Mouse (Mus musculus) midbrain, embryonic 10.5 days (tissue): ENCODE results near the gene Sp2. TPM values are rescaled to one million over a fixed set of nuclear protein-coding genes. Genes with fewer than 3 reads are reported as not detected.
A peak's percentile ranks its signal among the peaks of the same experiment; 100 is the strongest.

Source experiments
- DNase-seq: peaks from one replicate; pipeline ENCODE4 v3.0.0-alpha.2; 2017; ENCODE audit warnings: low spot score
- H3K27ac ChIP-seq: fragments of 300-500 bp; sonication (generic); replicated peaks from 2 replicates; pipeline ENCODE4 v1.5.1; 2016; ENCODE audit warnings: mild to moderate bottlenecking
- H3K27me3 ChIP-seq: fragments of 300-500 bp; sonication (generic); 2 replicates; pipeline ENCODE4 v1.6.1; 2016; ENCODE audit warnings: low read depth, mild to moderate bottlenecking; ENCODE audit not compliant: poor library complexity, severe bottlenecking
- H3K36me3 ChIP-seq: fragments of 300-500 bp; sonication (generic); 2 replicates; pipeline ENCODE4 v1.6.1; 2016; ENCODE audit warnings: mild to moderate bottlenecking, moderate library complexity
- H3K4me1 ChIP-seq: fragments of 300-500 bp; sonication (generic); 2 replicates; pipeline ENCODE4 v1.6.1; 2016
- H3K4me3 ChIP-seq: fragments of 300-500 bp; sonication (generic); 2 replicates; pipeline ENCODE4 v1.5.1; 2016; ENCODE audit warnings: mild to moderate bottlenecking, moderate library complexity
- H3K9me3 ChIP-seq: fragments of 300-500 bp; sonication (generic); replicated peaks from 2 replicates; pipeline ENCODE4 v1.6.1; 2016; ENCODE audit warnings: mild to moderate bottlenecking
- WGBS: fragments of 180-500 bp; shearing (Covaris S2); methylation state at CpG from one replicate; pipeline ENCODE4 v1.1.7; 2016; 5-methylcytosine and 5-hydroxymethylcytosine counted together
- polyA plus RNA-seq: library from polyadenylated mRNA; unstranded; fragments of >200 nt; fragmentation: Nextera tagmentation; extraction: Ambion mirVana; gene quantifications from 2 replicates; pipeline ENCODE4 v1.2.1, GENCODE M21; 2016

Gene Sp2
- polyA plus RNA-seq, 1 experiment from 2014 or later: 30.5 TPM

DNA sequence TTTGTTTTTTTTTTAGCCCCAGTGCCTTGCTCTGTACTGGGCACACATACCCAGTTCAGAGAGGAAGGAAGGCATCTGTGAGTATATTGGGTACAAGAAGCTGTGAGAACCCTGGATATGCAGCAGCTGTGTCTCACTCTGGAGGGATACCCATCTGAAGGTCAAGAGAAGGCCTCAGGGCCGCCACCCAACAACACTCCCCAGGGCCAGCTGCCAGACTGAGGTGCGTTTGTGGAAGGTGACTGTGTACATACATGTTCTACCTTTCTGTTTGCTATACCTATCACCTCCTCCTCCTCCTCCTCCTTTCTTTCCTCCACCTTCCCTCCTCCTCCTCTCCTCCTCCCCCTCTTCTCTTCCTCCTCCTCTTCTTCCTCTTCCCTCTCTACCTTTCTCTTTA is 54.7 kb downstream of the Sp2 start, which contains the start of gene Prr15l:
Gene Prr15l (plus strand): TSS at position 17 of the 400 bp plus-strand sequence.
- H3K27ac ChIP-seq: no peak within 1 kb of the TSS; the same call in 1 of the 2 replicates
- H3K4me3 ChIP-seq: no peak within 1 kb of the TSS

DNA sequence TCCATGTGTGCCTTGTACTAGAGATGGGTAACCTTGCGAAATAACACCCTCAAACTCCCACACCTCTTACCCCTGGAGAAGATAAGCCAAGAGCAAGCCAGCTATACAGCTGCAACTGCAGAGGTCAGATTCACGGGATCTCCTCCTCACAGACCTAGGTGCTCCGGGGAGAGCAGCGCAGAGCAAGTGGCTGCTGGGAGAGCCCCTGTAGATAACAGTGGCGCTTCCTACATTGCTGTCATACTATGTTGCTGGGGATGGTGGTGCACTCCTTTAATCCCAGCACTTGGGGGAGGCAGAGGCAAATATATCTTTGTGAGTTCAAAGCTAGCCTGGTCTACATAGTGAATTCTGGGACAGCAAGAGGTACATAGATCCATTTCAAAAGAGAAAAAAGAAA is 56.2 kb downstream of the Sp2 start:
- Histone ChIP-seq H3K27me3 (peaks cover 34% of the 10 kb centered on the region), H3K36me3 (no peaks in the 10 kb centered on the region), H3K4me3 (no peak overlapping the region), H3K27ac (no peak overlapping the region), H3K4me1 (peaks cover 16% of the 10 kb centered on the region), H3K9me3 (no peaks in the 10 kb centered on the region)
- DNase-seq: no peak
- WGBS: 82% methylated on average over 5 of the region's 5 CpGs

More for the DNA sequence above, 54.7 kb downstream of the Sp2 start, which contains the start of gene Prr15l:
- 68% methylated on average over 2 of the region's 2 CpGs for WGBS
- no peaks in the 10 kb centered on the region for H3K9me3 ChIP-seq
- DNase-seq: no peak
- H3K36me3 ChIP-seq: no peaks in the 10 kb centered on the region
- peaks cover 34% of the 10 kb centered on the region for H3K27me3 ChIP-seq
- peaks cover 20% of the 10 kb centered on the region for H3K4me1 ChIP-seq

DNA sequence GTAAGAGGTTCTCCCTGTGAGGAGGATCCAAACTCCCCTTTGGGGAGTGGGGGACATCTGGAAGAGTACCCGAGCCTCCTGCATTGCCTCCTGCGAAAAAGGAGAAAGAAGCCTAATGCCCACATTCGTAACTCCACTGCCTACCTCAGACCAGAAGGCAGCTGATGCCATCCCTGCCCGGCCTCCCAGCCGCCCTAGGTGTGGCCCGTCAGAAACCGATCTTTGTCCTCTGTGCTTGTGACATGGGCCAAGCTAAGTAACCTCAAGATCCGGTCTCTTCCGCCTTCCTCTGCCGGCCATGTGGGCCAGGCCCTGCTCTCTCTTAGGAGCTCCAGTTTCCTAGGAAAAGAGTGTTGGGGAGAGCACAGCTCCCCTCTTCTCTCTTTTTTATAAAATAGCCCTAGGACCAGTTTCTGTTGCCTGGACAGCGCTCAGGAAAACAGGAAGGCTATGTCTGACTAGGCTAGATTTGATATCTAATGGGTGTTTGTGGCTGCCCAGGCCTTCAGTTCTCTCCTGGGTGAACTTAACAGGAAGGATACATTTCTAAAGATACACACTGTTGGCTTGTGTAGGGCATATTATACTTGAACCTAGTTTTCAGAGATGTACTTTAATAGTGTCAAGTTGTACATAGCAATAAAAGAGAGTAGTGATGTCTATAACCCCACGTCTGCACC is 57.1 kb downstream of the Sp2 start:
- no peaks in the 10 kb centered on the region for H3K36me3 ChIP-seq
- no peak overlapping the region for H3K4me3 ChIP-seq
- 86% methylated on average over 12 of the region's 12 CpGs for WGBS
- no peaks in the 10 kb centered on the region for H3K9me3 ChIP-seq
- H3K27ac ChIP-seq: no peak overlapping the region
- DNase-seq: no peak
- H3K4me1 ChIP-seq: peaks cover 16% of the 10 kb centered on the region
- peaks cover 36% of the 10 kb centered on the region for H3K27me3 ChIP-seq

DNA sequence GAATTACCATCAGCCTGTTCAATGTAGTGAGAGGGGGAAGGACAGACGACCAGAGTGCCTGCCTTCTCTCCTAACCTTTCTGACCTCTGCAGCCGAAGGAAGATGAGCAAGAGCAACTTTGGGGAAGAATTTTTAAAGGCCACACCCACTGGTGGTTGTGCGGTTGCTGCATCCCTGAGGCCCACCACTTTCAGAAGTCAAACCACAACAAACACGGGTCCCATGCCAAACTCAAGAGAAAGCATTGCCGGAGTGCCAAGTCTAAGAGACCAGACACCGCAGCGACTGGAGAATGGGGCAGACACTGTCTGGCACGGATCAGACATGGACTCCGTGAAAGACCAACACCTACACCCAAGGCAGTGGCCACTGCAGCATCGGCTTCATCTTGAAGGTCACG is 57.9 kb downstream of the Sp2 start:
- Histone ChIP-seq H3K9me3 (no peaks in the 10 kb centered on the region), H3K27me3 (peaks cover 30% of the 10 kb centered on the region), H3K36me3 (no peaks in the 10 kb centered on the region), H3K4me3 (no peak overlapping the region), H3K4me1 (peaks cover 15% of the 10 kb centered on the region), H3K27ac (no peak overlapping the region)
- WGBS: 86% methylated on average over 11 of the region's 11 CpGs
- DNase-seq: no peak

DNA sequence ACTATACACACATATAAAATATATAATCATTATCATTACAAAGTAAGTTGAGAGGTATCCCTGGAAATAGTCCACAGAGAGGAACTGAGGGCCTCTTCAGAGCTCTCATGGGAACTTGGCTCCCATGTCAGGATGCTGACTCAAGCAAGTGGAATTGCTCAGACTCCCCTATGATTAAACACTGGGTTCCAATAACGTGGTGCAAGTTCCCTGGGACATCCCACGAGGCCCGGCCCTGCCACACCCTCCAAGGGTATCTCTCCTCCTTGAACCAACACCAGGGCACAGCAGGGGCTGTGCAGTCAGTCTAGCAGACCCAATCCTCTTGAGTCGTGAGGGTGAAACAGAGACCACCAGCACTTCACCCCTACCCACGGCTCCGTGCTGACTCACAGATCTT is 63.8 kb downstream of the Sp2 start:
- no peak for DNase-seq
- peaks cover 19% of the 10 kb centered on the region for H3K4me1 ChIP-seq
- no peaks in the 10 kb centered on the region for H3K9me3 ChIP-seq
- H3K27ac ChIP-seq: no peak overlapping the region
- WGBS: 59% methylated on average over 6 of the region's 6 CpGs
- no peak overlapping the region for H3K4me3 ChIP-seq
- H3K36me3 ChIP-seq: 0 out of 2 replicates have a peak, but pooled peaks cover under 1% of the 10 kb centered on the region
- peaks cover 9% of the 10 kb centered on the region for H3K27me3 ChIP-seq

DNA sequence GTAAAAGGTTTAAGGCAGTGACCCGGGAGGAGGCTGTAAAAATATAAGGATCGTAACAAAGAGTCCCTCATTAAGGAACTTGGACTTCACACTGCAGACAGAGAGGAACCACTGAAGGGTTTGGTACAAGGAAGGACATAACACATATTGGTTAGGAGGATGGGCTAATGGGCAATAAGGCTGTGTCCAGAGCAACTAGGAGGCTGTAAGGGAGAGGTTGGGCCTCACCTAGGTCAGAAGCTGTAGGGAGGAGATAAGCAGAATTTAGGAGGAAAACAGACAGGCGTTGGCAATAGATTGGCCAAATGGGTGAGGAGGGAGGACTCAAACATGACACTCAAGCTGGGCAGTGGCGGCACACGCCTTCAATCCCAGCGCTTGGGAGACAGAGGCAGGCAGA is 65.3 kb downstream of the Sp2 start:
- H3K9me3 ChIP-seq: no peaks in the 10 kb centered on the region
- peak overlapping the region; percentile 38; the same call in 1 of the 2 replicates for H3K27ac ChIP-seq
- peaks cover 9% of the 10 kb centered on the region for H3K27me3 ChIP-seq
- no peak overlapping the region for H3K4me3 ChIP-seq
- 83% methylated on average over 6 of the region's 6 CpGs for WGBS
- peaks cover 16% of the 10 kb centered on the region for H3K36me3 ChIP-seq
- no peak for DNase-seq
- H3K4me1 ChIP-seq: peaks cover 23% of the 10 kb centered on the region

DNA sequence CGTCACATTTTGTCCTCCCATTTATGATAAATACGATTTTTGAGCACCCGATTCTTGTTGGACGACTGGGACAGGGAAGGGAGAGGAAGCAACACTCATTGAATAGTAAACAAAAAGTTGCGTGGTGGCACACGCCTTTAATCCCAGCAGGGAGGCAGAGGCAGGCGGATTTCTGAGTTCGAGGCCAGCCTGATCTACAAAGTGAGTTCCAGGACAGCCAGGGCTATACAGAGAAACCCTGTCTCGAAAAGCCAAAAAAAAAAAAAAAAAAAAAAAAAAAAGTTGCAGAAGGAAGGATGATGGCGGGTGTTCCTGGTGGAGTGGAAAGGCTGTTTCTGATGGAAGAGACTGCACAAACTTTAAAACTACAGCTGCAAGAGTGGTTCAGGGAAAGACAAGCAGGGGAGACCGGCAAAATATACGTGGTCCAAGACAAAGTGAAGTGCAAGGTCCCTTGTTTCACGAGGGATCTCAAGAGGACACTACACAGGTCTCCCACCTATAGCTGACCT is 65.8 kb downstream of the Sp2 start:
- Histone ChIP-seq H3K36me3 (peaks cover 21% of the 10 kb centered on the region), H3K4me3 (peak overlapping the region; percentile 87)

DNA sequence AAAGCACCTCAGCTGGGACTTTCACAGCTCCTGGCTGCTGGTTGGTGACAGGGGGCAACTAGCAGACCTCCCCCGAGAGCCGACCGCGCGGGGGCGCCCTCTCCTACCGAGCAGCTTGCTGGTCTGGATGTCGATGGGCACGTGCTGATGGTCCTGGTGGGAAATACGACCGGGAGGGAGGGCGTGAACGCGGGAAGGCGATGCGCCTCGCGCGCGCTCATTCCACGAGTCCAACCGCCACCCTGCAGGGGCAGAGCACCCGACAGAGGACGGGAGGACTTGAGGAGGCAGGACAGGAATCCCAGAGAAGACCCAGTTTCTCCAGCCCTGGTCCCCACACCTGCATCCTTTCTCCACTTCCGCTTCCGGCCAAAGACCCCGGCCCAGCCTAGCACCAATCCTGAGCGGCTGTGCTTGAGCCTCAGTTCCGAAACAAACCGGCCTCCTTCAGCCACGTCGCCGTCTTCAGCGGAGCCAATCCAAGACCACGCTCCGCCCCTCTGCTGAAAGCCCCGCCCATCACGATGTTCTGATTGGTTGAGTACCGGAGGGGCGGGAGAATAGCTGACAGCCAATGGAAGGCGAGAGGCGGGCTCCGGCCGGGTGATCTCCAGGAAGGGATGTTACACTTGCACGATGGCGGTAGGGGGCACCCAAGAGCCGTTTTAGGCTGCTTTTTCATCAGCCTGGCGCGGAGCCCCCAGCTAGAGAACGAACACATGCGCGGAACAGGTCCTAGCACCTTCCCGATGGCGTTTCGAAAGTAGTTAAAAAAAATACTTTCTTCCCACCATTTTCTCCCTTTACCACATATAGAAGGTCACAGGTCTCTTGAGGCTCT is 66.5 kb downstream of the Sp2 start, which contains the start of gene Cdk5rap3:
Gene Cdk5rap3 (minus strand): TSS at position 453 of the 841 bp plus-strand sequence.
- Histone ChIP-seq H3K27me3 (peaks cover 9% of the 10 kb centered on the region), H3K9me3 (no peaks in the 10 kb centered on the region), H3K36me3 (peaks cover 27% of the 10 kb centered on the region), H3K4me3 (peak within 1 kb of the TSS; percentile 87), H3K4me1 (peaks cover 23% of the 10 kb centered on the region), H3K27ac (peak within 1 kb of the TSS; percentile 90)
- under 1% methylated on average over 55 of the region's 55 CpGs for WGBS
- peak; percentile 100 for DNase-seq

More for the DNA sequence above, 65.8 kb downstream of the Sp2 start:
- peaks cover 9% of the 10 kb centered on the region for H3K27me3 ChIP-seq
- peak overlapping the region; percentile 90 for H3K27ac ChIP-seq
- no peaks in the 10 kb centered on the region for H3K9me3 ChIP-seq
- H3K4me1 ChIP-seq: peaks cover 23% of the 10 kb centered on the region
- WGBS: 35% methylated on average over 13 of the region's 13 CpGs
- no peak for DNase-seq

DNA sequence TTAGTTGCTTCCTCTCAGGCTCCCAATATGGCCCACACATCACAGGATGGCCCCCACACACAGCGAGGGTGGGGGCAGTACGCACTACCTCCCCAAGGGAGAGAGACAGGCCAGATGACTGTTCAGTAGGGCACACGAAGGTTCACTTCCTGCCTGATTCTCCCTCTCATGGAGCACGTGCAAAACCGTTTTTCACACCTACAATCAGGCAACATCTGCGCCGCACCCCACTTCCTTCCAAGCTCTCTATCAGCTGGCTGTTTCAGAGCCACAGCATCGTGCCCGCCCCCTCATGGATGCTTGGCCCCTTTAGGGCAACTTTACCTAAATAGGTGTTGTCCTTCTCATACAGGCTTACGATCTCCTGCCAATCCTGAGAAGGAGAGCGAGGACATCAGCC is 70.1 kb downstream of the Sp2 start:
- Histone ChIP-seq H3K27ac (peak overlapping the region; percentile 52; the same call in 1 of the 2 replicates), H3K27me3 (peaks cover 4% of the 10 kb centered on the region; the same call in 1 of the 2 replicates), H3K4me1 (peaks cover 54% of the 10 kb centered on the region), H3K36me3 (peaks cover 60% of the 10 kb centered on the region), H3K9me3 (no peaks in the 10 kb centered on the region), H3K4me3 (no peak overlapping the region)
- WGBS: 94% methylated on average over 11 of the region's 11 CpGs
- no peak for DNase-seq

DNA sequence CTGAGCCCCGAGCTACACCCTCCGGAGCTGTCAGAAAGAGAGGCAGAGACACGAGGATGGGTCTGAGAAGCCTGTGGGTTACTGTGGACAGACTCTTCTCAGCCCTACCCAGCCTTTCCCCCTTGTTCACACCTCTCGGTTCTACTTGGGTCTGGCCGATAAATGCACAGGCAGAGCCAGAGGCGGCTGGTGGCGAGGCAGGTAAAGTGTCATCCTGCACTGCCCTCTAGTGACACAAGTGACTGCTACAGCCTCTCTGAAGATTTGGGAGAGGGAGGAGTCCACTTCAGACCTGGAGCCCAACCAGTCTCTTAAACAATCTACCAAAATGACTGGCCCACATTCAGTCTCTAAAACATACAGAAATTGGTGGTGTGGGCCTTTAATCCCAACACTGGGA is 72.8 kb downstream of the Sp2 start:
- Histone ChIP-seq H3K36me3 (peaks cover 78% of the 10 kb centered on the region), H3K27ac (peak overlapping the region; percentile 90)
- 27% methylated on average over 7 of the region's 7 CpGs for WGBS

DNA sequence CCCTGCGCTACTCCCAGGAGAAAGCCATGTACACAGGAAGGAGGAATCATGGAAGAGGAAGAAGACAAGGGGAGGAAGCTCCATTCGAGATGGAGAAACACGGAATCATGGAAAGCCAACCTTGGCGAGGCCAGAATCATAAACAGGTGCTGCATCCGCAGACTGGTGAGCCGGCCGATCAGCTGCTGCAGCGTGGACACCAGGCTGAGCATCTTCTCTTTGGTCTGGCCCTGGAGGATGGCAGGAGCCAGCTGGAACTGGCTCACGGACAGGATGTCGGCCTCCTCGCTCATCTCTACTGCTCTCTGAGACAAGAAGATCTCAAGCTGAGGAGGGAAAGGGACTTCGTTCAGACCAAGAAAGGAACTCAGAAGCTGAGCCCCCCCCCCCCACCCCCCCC is 74.2 kb downstream of the Sp2 start:
- Histone ChIP-seq H3K27ac (peak overlapping the region; percentile 90), H3K4me3 (no peak overlapping the region), H3K4me1 (peaks cover 70% of the 10 kb centered on the region), H3K27me3 (no peaks in the 10 kb centered on the region), H3K9me3 (no peaks in the 10 kb centered on the region), H3K36me3 (peaks cover 73% of the 10 kb centered on the region)
- WGBS: 92% methylated on average over 12 of the region's 12 CpGs
- DNase-seq: no peak

More for the DNA sequence above, 72.8 kb downstream of the Sp2 start:
- Histone ChIP-seq H3K9me3 (no peaks in the 10 kb centered on the region), H3K4me1 (peaks cover 66% of the 10 kb centered on the region), H3K27me3 (no peaks in the 10 kb centered on the region), H3K4me3 (no peak overlapping the region)
- DNase-seq: peak; percentile 88

DNA sequence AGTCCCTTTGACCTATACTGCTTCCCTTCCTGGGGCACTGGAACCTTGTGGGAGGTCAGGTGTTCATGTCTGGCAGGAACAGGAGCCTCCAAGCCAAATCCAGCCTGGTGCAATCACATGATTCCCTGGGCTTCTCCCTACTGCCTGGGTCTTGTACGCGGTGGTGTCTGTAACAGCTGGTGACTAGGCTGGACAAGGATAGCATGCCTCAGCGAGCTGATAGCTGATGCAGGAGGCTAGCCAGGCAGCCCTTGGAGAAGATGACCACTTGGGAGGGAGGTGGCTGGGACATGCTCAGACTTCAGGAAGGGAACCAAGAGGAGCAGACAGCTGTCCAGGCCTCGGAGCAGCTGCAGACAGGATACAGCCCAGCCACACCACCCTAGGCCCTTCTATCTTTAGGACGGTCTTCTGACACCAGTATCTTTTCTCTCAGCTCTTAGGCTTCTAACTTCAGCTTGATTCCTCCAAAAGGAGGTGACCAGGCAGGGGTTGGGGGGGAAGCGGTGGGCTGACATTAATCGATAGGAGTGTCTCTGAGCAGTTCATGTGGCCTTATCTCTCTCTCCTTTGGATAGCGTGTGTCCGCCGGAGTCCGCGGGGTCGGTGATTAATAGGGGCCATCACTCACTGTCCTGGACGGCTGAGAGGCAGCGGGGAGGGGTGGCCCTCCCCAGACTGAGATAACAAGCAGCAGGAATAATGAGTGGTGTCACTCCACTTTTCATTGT is 76.2 kb downstream of the Sp2 start:
- peaks cover 88% of the 10 kb centered on the region for H3K4me1 ChIP-seq
- H3K27me3 ChIP-seq: no peaks in the 10 kb centered on the region
- peaks cover 54% of the 10 kb centered on the region for H3K36me3 ChIP-seq
- H3K27ac ChIP-seq: peak overlapping the region; percentile 90
- H3K4me3 ChIP-seq: peak overlapping the region; percentile 7; the same call in 1 of the 2 replicates
- H3K9me3 ChIP-seq: no peaks in the 10 kb centered on the region
- 69% methylated on average over 15 of the region's 15 CpGs for WGBS
- DNase-seq: peak; percentile 25
